Mouse (Mus musculus) kidney, adult 11 months (tissue): ENCODE measurements around the gene Ldlrap1.
"Not testable (repeated sequence)": the region's sequence is repeated elsewhere in the genome, so short reads cannot be mapped to it uniquely, and the experiment has no call there.

Experiments used
- DNase-seq: peaks from one replicate; pipeline ENCODE4 v3.0.0; 2022

The Ldlrap1 gene

GRCm38 (mm10) chr4:134767426-134768225, at the start of gene Ldlrap1:
Ldlrap1 (minus strand) TSS chr4:134768024.
- peak; percentile 71 for DNase-seq

GRCm38 (mm10) chr4:134814229-134814571, 46.4 kb upstream of the Ldlrap1 start:
- DNase-seq = no peak

GRCm38 (mm10) chr4:134813406-134814228, 45.8 kb upstream of the Ldlrap1 start:
- DNase-seq = no peak

GRCm38 (mm10) chr4:134804765-134805164, 36.9 kb upstream of the Ldlrap1 start:
- peak; percentile 96 for DNase-seq

- no peak for DNase-seq
These were observed 34.9 kb upstream of the Ldlrap1 start for GRCm38 (mm10) chr4:134802765-134803164.

GRCm38 (mm10) chr4:134802155-134802554, 34.3 kb upstream of the Ldlrap1 start:
- DNase-seq = peak; percentile 70

- no peak for DNase-seq
These were observed 32.9 kb upstream of the Ldlrap1 start for GRCm38 (mm10) chr4:134800693-134801092.

GRCm38 (mm10) chr4:134800098-134800497, 32.3 kb upstream of the Ldlrap1 start:
- DNase-seq = no peak

GRCm38 (mm10) chr4:134799272-134799671, 31.4 kb upstream of the Ldlrap1 start:
- peak; percentile 54 for DNase-seq

GRCm38 (mm10) chr4:134798861-134799260, 31.0 kb upstream of the Ldlrap1 start:
- DNase-seq = peak; percentile 47

GRCm38 (mm10) chr4:134797621-134798020, 29.8 kb upstream of the Ldlrap1 start:
- no peak for DNase-seq

GRCm38 (mm10) chr4:134796581-134797361, 28.9 kb upstream of the Ldlrap1 start:
- peak; percentile 45 for DNase-seq

GRCm38 (mm10) chr4:134795819-134796485, 28.1 kb upstream of the Ldlrap1 start:
- no peak for DNase-seq

- not testable (repeated sequence) for DNase-seq
These were observed 27.1 kb upstream of the Ldlrap1 start for GRCm38 (mm10) chr4:134794959-134795358.

- DNase-seq = no peak
These were observed 25.6 kb upstream of the Ldlrap1 start for GRCm38 (mm10) chr4:134793213-134793956.

GRCm38 (mm10) chr4:134791731-134792130, 23.9 kb upstream of the Ldlrap1 start:
- no peak for DNase-seq

GRCm38 (mm10) chr4:134786946-134787345, 19.1 kb upstream of the Ldlrap1 start:
- DNase-seq = no peak

- no peak for DNase-seq
These were observed 16.9 kb upstream of the Ldlrap1 start for GRCm38 (mm10) chr4:134784701-134785100.

GRCm38 (mm10) chr4:134779136-134779934, 11.5 kb upstream of the Ldlrap1 start:
- DNase-seq = peak; percentile 79

- no peak for DNase-seq
These were observed 8.4 kb upstream of the Ldlrap1 start for GRCm38 (mm10) chr4:134776246-134776645.
